Mouse (Mus musculus): Measurements from ENCODE around the gene Sprr2i. TPM values are rescaled to one million over a fixed set of nuclear protein-coding genes. Genes with fewer than 3 reads are reported as not detected.

Sprr2i gene
- not detected in 2 replicates for polyA plus RNA-seq (2016; fragmentation: Nextera tagmentation; extraction: Ambion mirVana)

DNA sequence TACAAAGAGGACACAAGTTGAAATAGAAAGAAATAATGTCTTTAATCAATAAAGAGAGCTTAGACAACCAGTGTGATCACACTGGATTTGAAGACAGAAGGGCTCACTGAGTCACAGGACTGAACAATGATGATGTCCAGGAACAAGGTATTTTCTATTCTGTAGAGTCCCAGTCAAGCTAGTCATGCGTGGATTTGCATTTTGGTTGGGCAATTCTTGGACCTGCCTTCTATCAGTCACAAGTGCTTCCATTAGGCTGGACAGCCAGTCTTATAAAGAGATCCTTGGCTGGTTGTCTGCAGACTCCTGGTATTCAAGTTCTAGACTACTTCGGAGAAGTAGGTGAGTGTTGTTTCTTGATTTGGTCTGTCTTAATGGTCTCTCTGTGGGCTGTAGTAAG, at the start of gene Sprr2i:
TSS of gene Sprr2i (plus strand) at position 301 of the 400 bp plus-strand sequence.
- DNase-seq (ENCODE audit: low spot score): no peak
- Histone ChIP-seq H3K27me3 (ENCODE audit: low read depth, poor library complexity, severe bottlenecking) (no peaks in the 10 kb centered on the region), H3K4me3 (no peak within 1 kb of the TSS), H3K27ac (no peak within 1 kb of the TSS), H3K4me1 (no peaks in the 10 kb centered on the region), H3K36me3 (no peaks in the 10 kb centered on the region), H3K9me3 (replicated peaks) (no peaks in the 10 kb centered on the region)
- WGBS: 92% methylated on average over 2 of the region's 2 CpGs

DNA sequence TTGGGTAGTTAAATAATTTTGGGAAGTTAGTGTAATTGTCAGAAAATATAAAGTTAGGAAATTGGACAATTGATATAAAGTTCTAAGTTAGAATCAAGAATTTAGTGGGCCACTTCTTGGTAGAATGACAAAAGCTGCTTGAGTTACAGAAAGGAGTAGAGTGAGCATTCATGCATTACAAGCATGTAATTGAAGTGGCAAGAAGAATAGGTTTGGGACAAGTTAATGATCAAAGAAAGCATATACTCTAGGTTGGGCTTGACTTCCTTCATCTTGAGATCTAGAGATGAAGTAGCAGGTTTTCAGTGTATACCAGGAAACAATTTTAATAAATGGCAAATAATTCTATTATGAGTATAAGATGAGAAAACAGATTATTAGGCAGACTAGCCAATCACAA, 46.2 kb upstream of the Sprr2i start:
- Histone ChIP-seq H3K36me3 (no peaks in the 10 kb centered on the region), H3K27ac (no peak overlapping the region), H3K4me1 (no peaks in the 10 kb centered on the region), H3K4me3 (no peak overlapping the region), H3K27me3 (ENCODE audit: low read depth, poor library complexity, severe bottlenecking) (no peaks in the 10 kb centered on the region), H3K9me3 (replicated peaks) (no peaks in the 10 kb centered on the region)
- DNase-seq (ENCODE audit: low spot score): no peak

DNA sequence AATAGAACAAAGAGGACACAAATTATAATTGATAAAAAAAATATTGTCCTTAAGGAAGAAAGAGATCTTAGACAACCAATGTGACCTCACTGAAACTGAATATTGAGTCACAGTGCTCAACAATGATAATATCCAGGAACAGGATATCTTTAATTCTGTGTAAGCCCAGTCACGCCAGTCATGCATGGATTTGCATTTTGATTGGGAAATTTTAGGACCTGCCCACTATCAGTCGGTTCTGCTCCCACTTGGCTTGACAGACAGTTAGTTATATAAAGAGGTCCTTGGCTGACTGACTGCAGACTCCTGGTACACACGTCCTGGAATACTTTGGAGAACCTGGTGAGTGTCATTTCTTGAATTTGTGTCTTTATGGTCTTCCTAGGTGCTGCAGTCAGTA, 42.9 kb upstream of the Sprr2i start, which contains the start of gene Sprr2f:
TSS of gene Sprr2f (plus strand) at position 301 of the 400 bp plus-strand sequence.
- no peak within 1 kb of the TSS for H3K4me3 ChIP-seq
- no peaks in the 10 kb centered on the region for H3K27me3 ChIP-seq (ENCODE audit: low read depth, poor library complexity, severe bottlenecking)
- H3K27ac ChIP-seq: no peak within 1 kb of the TSS
- 74% methylated on average over 3 of the region's 3 CpGs for WGBS
- no peaks in the 10 kb centered on the region for H3K36me3 ChIP-seq
- no peaks in the 10 kb centered on the region for H3K4me1 ChIP-seq
- no peak for DNase-seq (ENCODE audit: low spot score)
- no peaks in the 10 kb centered on the region for H3K9me3 ChIP-seq (replicated peaks)

DNA sequence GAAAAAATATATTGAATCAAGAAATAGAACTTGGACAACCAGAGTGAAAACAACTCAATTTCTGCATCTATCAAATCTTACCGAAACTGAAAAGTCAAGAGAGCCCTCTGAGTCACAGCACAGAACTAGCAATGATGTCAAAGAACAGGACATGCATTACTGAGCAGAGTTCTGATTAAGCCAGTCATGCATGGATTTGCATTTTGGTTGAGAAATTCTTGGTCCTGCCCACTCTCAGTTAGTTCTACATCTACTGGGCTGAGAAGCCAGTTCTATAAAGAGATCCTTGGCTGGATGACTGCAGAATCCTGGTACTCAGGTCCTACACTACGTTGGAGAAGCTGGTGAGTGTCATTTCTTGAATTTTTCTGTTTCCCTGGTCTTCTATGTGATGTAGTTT, 34.2 kb upstream of the Sprr2i start:
- Histone ChIP-seq H3K4me3 (no peak overlapping the region), H3K36me3 (no peaks in the 10 kb centered on the region), H3K27ac (no peak overlapping the region), H3K9me3 (replicated peaks) (no peaks in the 10 kb centered on the region), H3K27me3 (ENCODE audit: low read depth, poor library complexity, severe bottlenecking) (no peaks in the 10 kb centered on the region), H3K4me1 (no peaks in the 10 kb centered on the region)
- no peak for DNase-seq (ENCODE audit: low spot score)
- 86% methylated on average over 2 of the region's 2 CpGs for WGBS

DNA sequence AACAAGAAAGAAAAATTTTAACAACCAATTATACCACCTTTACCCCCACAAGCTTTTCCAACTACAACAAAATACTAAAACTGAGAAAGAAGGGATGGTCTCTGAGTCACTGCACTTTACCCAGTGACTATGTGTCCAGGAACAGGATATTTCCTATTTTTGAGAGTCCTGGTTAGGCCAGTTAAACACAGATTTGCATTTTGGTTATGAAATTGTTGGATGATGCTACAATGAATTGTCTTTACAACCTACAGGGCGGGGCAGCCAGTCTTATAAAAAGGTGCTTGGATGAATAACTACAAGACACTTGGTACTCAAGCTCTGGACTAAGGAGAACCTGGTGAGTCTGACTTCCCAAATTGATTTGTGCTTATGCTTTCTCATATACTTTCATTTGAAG, 22.4 kb upstream of the Sprr2i start, which contains the start of gene Sprr2h:
TSS of gene Sprr2h (plus strand) at position 301 of the 400 bp plus-strand sequence.
- Histone ChIP-seq H3K4me3 (no peak within 1 kb of the TSS), H3K9me3 (replicated peaks) (no peaks in the 10 kb centered on the region), H3K27ac (no peak within 1 kb of the TSS), H3K4me1 (no peaks in the 10 kb centered on the region), H3K27me3 (ENCODE audit: low read depth, poor library complexity, severe bottlenecking) (no peaks in the 10 kb centered on the region), H3K36me3 (no peaks in the 10 kb centered on the region)
- no peak for DNase-seq (ENCODE audit: low spot score)
- 88% methylated on average over 1 of the region's 1 CpGs for WGBS

DNA sequence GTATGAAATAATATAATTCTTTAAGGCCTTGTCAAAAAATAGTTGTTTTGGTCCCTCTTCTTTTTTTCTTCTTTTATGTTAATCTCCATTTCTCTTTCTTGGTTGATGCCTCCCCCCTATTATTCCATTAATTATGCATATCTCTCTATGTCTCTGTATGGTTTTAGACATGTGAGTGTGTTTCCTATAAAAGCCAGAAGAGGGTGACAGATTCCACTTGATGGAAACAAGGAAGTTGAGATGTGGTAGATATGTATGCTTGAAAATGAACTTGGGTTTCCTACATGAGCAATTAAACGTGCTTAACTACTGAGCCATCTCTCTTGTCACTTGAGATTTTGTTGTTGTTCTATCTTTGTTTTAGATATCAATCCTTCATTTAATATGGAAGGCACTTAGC, 13.5 kb upstream of the Sprr2i start:
- H3K27ac ChIP-seq: no peak overlapping the region
- H3K36me3 ChIP-seq: no peaks in the 10 kb centered on the region
- no peaks in the 10 kb centered on the region for H3K9me3 ChIP-seq (replicated peaks)
- no peak for DNase-seq (ENCODE audit: low spot score)
- no peaks in the 10 kb centered on the region for H3K4me1 ChIP-seq
- no peaks in the 10 kb centered on the region for H3K27me3 ChIP-seq (ENCODE audit: low read depth, poor library complexity, severe bottlenecking)
- H3K4me3 ChIP-seq: no peak overlapping the region
- WGBS: 59% methylated on average over 1 of the region's 1 CpGs

DNA sequence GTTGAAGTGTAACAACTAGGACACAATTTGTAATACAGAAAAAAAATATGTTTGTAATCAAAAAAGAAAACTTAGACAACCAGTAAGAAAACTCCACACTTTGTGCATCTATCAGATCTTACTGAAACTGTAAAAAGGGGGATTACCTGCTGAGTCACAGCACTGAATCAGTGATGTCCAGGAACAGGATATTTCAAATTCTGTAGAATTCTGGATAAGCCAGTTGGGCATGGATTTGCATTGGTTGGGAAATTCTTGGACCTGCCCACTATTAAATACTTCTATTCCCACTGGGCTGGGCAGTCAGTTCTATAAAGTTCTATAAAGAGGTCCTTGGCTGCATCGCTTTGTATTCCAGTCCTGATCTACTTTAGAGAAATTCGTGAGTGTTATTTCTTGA, 10.0 kb downstream of the Sprr2i start, which contains the start of gene Sprr2j-ps:
TSS of gene Sprr2j-ps (plus strand) at position 301 of the 400 bp plus-strand sequence.
- H3K27ac ChIP-seq: no peak within 1 kb of the TSS
- DNase-seq (ENCODE audit: low spot score): no peak
- WGBS: 96% methylated on average over 2 of the region's 2 CpGs
- H3K27me3 ChIP-seq (ENCODE audit: low read depth, poor library complexity, severe bottlenecking): no peaks in the 10 kb centered on the region
- no peak within 1 kb of the TSS for H3K4me3 ChIP-seq
- H3K36me3 ChIP-seq: no peaks in the 10 kb centered on the region
- no peaks in the 10 kb centered on the region for H3K9me3 ChIP-seq (replicated peaks)
- H3K4me1 ChIP-seq: no peaks in the 10 kb centered on the region

DNA sequence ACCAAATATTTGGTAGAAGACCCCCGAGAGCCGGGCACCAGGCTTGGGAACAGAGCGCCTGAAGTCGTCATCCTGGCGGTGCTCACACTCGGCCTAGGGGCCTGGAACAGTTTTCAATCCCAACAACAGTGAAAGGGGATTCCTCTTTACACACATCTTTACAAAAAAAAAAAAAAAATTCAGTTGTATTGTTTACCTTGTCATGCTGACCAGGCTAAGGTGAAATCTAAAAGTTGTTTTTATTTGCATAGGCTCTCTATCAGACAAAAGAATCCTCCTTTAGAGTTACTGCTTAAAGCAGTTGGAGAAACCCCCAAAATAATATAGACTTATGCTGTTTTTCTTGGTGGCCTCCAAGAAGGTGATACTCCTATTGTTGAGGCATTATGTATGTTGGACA, 21.5 kb downstream of the Sprr2i start, which contains the start of gene Gm9774:
TSS of gene Gm9774 (minus strand) at position 101 of the 400 bp plus-strand sequence.
- Histone ChIP-seq H3K4me1 (no peaks in the 10 kb centered on the region), H3K36me3 (no peaks in the 10 kb centered on the region), H3K4me3 (no peak within 1 kb of the TSS), H3K9me3 (replicated peaks) (no peaks in the 10 kb centered on the region), H3K27me3 (ENCODE audit: low read depth, poor library complexity, severe bottlenecking) (no peaks in the 10 kb centered on the region), H3K27ac (no peak within 1 kb of the TSS)
- DNase-seq (ENCODE audit: low spot score): no peak
- WGBS: 93% methylated on average over 6 of the region's 6 CpGs

DNA sequence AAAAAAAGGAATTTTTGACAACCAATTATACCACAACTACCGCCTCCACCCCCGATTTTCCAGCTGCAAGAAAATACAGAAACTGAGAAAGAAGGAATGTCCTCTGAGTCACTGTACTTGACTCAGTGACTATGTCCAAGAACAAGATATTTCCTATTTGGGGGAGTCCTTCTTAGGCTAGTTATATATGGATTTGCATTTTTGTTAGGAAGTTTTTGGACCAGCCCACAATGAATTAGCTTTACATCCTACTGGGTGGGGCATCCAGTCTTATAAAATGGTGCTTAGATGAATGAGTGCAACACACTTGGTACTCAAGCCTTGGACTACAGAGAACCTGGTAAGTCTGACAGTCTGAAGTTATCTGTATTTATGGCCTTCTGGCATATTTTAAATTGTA, 24.5 kb downstream of the Sprr2i start, which contains the start of gene Sprr2k:
TSS of gene Sprr2k (plus strand) at position 301 of the 400 bp plus-strand sequence.
- 94% methylated on average over 2 of the region's 2 CpGs for WGBS
- H3K4me3 ChIP-seq: no peak within 1 kb of the TSS
- no peaks in the 10 kb centered on the region for H3K9me3 ChIP-seq (replicated peaks)
- no peak within 1 kb of the TSS for H3K27ac ChIP-seq
- H3K4me1 ChIP-seq: no peaks in the 10 kb centered on the region
- H3K27me3 ChIP-seq (ENCODE audit: low read depth, poor library complexity, severe bottlenecking): no peaks in the 10 kb centered on the region
- DNase-seq (ENCODE audit: low spot score): no peak
- H3K36me3 ChIP-seq: no peaks in the 10 kb centered on the region

DNA sequence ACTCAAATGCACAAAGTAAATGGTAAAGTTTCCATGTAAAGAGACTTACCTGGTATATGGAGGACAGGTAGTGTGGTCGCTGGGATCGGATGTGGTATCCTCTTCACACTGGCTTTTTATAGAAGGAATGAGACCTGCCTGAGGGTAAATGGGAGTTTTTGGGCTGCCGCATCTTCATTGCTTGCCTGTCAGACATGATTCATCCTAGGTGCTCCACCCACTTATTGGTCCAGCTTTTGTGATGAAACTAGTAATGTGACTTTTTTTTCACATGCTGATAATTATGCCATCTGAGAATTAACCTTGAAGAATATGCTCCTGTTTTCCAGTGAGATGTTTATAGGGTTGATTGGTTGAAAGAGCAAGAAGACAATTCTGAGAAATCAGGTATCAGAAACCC, 30.9 kb downstream of the Sprr2i start, which contains the start of gene Sprr1b:
TSS of gene Sprr1b (minus strand) at position 101 of the 400 bp plus-strand sequence.
- WGBS: 90% methylated on average over 3 of the region's 3 CpGs
- Histone ChIP-seq H3K27ac (no peak within 1 kb of the TSS), H3K4me3 (no peak within 1 kb of the TSS), H3K9me3 (replicated peaks) (no peaks in the 10 kb centered on the region), H3K27me3 (ENCODE audit: low read depth, poor library complexity, severe bottlenecking) (no peaks in the 10 kb centered on the region), H3K36me3 (no peaks in the 10 kb centered on the region), H3K4me1 (no peaks in the 10 kb centered on the region)
- DNase-seq (ENCODE audit: low spot score): no peak

DNA sequence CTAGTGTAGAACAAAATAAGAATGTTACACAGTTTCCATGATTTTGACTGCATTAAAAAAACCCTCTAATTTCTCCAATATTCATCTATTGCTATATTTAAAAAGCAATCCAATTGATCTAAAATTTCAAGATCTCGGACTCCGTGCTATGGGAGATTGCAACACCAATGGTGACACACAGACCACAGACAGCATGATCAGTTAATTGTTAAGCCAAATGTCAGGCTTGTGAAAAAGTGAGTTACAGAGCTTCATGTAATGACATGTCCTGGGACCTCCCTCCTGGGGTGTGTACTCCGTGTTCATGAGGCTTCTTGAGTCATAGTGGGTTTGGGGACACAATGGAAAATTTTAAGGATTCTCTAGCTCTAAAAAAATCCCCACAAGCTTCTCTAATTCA, 32.4 kb downstream of the Sprr2i start:
- Histone ChIP-seq H3K4me3 (no peak overlapping the region), H3K27me3 (ENCODE audit: low read depth, poor library complexity, severe bottlenecking) (no peaks in the 10 kb centered on the region), H3K36me3 (no peaks in the 10 kb centered on the region), H3K4me1 (no peaks in the 10 kb centered on the region), H3K9me3 (replicated peaks) (no peaks in the 10 kb centered on the region), H3K27ac (no peak overlapping the region)
- DNase-seq (ENCODE audit: low spot score): no peak
- 89% methylated on average over 3 of the region's 3 CpGs for WGBS

DNA sequence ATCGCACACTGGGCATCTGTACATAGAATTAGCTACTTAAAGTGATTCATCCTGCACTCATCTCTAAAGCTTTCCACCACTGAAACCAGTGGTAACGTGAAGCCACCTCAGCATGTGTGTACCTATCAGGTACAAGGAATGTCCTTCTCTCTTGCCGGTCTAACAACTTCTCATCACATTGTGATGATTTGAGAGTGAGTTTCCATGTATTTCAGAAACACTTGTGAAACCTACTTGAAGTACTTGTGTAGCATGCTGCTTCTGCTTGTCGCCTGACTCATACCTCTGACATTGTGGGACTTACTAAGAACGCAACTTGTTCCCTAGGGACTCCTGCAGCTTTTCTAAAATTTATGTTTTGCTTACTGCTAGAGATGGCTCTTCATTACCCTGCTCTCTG, 47.4 kb downstream of the Sprr2i start:
- Histone ChIP-seq H3K4me1 (no peaks in the 10 kb centered on the region), H3K9me3 (replicated peaks) (no peaks in the 10 kb centered on the region)
- 89% methylated on average over 5 of the region's 5 CpGs for WGBS

DNA sequence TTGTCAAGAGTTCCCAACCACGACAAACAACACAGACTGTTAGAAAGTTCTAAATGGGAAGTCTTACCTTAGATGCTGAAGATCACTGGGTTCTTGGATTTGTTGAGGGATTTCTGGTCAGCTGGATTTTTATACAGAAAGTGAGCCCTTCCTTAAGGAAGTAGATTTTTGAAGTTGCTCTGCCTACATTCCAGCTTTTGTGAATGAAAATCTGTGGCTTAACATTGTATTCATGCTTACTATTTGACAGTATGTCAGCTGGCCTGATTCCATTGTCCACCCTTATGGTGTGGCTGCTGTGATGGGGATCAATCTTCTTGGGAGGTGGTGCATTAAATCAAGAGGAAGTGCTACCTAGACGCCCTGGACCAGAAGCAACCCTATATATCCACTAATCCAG, 50.8 kb downstream of the Sprr2i start, which contains the start of gene Sprr3:
TSS of gene Sprr3 (minus strand) at position 101 of the 400 bp plus-strand sequence.
- H3K4me1 ChIP-seq: no peaks in the 10 kb centered on the region
- 75% methylated on average over 2 of the region's 2 CpGs for WGBS
- no peaks in the 10 kb centered on the region for H3K36me3 ChIP-seq
- H3K9me3 ChIP-seq (replicated peaks): no peaks in the 10 kb centered on the region
- H3K27me3 ChIP-seq (ENCODE audit: low read depth, poor library complexity, severe bottlenecking): no peaks in the 10 kb centered on the region
- H3K4me3 ChIP-seq: no peak within 1 kb of the TSS
- DNase-seq (ENCODE audit: low spot score): no peak
- no peak within 1 kb of the TSS for H3K27ac ChIP-seq

More for the DNA sequence above, 47.4 kb downstream of the Sprr2i start:
- Histone ChIP-seq H3K27me3 (ENCODE audit: low read depth, poor library complexity, severe bottlenecking) (no peaks in the 10 kb centered on the region), H3K27ac (no peak overlapping the region), H3K4me3 (no peak overlapping the region), H3K36me3 (no peaks in the 10 kb centered on the region)
- DNase-seq (ENCODE audit: low spot score): no peak
